Mouse (Mus musculus): ENCODE measurements around the gene Gcnt7. TPM values are rescaled to one million over a fixed set of nuclear protein-coding genes. Genes with fewer than 3 reads are reported as not detected.

Gcnt7 gene
- polyA plus RNA-seq, 1 experiment from 2014 or later: 1.0 TPM

DNA sequence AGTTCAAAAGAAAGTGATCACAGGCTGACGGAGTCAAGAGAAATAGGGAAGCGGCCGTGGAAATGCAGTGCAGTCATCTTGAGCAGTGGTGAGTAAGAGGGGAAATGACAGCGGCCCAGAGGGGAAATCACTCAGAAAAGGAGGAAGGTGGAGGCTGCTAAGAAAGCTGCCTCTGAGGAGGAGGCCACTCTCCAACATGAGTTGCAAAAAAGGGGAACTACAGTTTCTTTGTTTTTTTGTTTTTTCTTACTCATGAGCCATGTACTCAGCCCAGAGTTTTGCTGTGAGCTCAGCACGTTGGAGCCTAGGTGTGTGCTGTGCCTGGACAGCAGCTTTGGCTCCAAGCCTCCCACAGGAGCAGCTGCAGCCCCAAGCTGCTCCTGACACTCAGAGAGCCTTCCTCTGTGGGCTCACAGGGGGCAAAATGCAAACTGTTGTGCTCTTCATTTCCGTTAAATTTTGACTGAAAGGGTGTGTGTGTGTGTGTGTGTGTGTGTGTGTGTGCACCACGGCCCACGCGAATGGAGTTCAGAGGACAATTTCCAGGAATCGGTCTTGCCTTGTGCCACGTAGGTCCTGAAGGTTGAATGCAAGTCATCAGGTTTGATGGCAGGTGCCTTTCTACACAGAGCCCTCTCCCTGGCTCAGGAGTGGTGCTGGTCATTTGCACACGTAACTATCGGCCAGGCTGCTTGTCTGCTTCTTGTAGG lies 57.1 kb downstream of the Gcnt7 start:
- WGBS: 71% methylated on average over 13 of the region's 13 CpGs

More for the DNA sequence above, 57.1 kb downstream of the Gcnt7 start:
- Histone ChIP-seq H3K4me2 (ENCODE audit: low read depth, low read length) (no peak overlapping the region), H3K4me3 (ENCODE audit: low read length) (no peak overlapping the region), H3K9ac (ENCODE audit: low read depth, low read length) (no peak overlapping the region), H3K9me3 (ENCODE audit: control insufficient read depth, low read length) (no peaks in the 10 kb centered on the region), H3K36me3 (ENCODE audit: control insufficient read depth, insufficient read depth, low read length) (no peaks in the 10 kb centered on the region), H3K27me3 (replicated peaks; ENCODE audit: control insufficient read depth, insufficient read depth, low read length) (no peaks in the 10 kb centered on the region), H3K4me1 (ENCODE audit: control insufficient read depth, insufficient read depth, low read length) (no peaks in the 10 kb centered on the region), H3K27ac (ENCODE audit: low read length) (no peak overlapping the region)
- no peak for ATAC-seq

Other genes starting within 250 kb of the Gcnt7 start
- not detected in 2 replicates for gene Mc3r, start 210.1 kb downstream of the Gcnt7 start, polyA plus RNA-seq (2015; fragmentation: Nextera tagmentation; extraction: Ambion mirVana)
- 15.0 and 16.6 TPM in 2 replicates for gene Fam210b, start 113.0 kb downstream of the Gcnt7 start, polyA plus RNA-seq (2015; fragmentation: Nextera tagmentation; extraction: Ambion mirVana)
- gene Aurka, start 88.1 kb downstream of the Gcnt7 start, polyA plus RNA-seq (2015; fragmentation: Nextera tagmentation; extraction: Ambion mirVana): 87.4 and 103 TPM in 2 replicates
- gene Cstf1, start 87.9 kb downstream of the Gcnt7 start, polyA plus RNA-seq (2015; fragmentation: Nextera tagmentation; extraction: Ambion mirVana): 30.8 and 33.7 TPM in 2 replicates
- 0.17 and 0.21 TPM in 2 replicates for gene Cass4, start 64.8 kb downstream of the Gcnt7 start, polyA plus RNA-seq (2015; fragmentation: Nextera tagmentation; extraction: Ambion mirVana)
- gene Rtf2, start 18.0 kb downstream of the Gcnt7 start, polyA plus RNA-seq (2015; fragmentation: Nextera tagmentation; extraction: Ambion mirVana): 78.1 and 79.4 TPM in 2 replicates
- gene Fam209, start 13.9 kb upstream of the Gcnt7 start, polyA plus RNA-seq (2015; fragmentation: Nextera tagmentation; extraction: Ambion mirVana): 0.20 TPM in 1 of 2 replicates, not detected in the other
- gene Tfap2c, start 91.0 kb upstream of the Gcnt7 start, polyA plus RNA-seq (2015; fragmentation: Nextera tagmentation; extraction: Ambion mirVana): 0.04 and 0.13 TPM in 2 replicates